Mouse (Mus musculus) retina, embryonic 14.5 days (tissue): ENCODE measurements around the gene Gm9821.

Experiments used
- DNase-seq: peaks from one replicate; pipeline ENCODE4 v3.0.0-alpha.2; 2015; ENCODE audit warnings: low spot score

The Gm9821 gene

DNA sequence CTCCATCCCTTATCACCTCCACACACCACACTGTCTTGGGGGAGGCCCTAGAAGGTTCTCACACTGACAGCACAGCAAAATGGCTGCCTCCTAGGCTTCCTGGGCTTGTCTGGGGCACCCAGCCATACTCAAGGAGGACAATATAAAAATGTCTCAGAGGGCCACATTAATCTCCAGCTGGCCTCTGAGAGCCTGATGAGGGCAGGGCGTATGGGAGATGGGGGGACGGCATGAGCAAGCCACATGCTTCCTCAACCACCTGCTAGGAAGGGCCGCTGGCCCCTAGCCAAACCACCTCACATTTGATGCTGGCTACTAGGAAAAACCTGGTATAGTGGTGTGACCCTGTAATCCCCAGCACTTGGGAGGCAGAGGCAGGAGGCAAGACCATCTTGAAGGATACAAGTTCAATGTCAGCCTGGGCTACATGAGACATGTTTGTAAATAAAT lies 3.3 kb downstream of the Gm9821 start:
- no peak for DNase-seq

DNA sequence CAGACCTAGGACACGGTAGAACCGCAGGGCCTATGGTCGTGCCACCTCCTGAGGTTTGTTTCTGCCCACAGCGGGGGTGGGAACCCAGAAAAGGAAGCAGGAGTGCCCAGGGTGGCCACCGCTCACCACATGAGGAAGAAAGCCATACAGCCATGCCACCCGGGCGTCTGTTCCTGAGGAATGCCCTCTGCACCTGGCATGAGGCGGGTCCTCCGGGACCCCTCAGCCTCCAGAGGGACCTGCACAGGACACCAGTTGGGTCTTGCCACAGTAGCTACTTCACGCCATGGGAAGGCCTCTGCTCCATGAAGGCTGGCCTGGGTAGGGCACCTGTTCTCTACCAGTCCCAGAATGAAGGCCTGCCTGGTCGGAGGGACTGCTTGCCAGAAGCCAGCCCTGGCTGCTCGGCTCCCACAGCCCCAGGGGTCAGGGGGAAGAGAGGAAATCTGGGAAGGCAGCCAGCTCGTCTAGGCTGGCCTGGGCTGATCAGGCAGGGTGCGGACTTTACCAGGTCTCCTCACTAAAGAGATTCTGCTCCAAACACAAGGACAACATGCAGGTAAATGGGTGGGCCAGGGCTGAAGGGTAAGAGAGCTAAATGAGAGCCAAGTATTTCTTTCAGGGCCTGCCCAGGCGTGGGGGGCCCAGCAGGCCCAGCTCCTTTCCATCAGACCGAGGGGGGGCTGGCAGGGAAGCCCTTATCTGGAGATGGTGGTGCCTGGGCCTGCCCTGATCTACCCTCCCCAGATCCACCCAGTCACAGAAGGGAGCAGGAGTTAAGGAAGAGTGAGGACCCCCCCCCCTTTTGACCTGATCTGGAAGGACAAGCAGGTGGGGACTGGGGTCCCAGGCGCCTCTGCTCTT lies 4.1 kb downstream of the Gm9821 start:
- no peak for DNase-seq

DNA sequence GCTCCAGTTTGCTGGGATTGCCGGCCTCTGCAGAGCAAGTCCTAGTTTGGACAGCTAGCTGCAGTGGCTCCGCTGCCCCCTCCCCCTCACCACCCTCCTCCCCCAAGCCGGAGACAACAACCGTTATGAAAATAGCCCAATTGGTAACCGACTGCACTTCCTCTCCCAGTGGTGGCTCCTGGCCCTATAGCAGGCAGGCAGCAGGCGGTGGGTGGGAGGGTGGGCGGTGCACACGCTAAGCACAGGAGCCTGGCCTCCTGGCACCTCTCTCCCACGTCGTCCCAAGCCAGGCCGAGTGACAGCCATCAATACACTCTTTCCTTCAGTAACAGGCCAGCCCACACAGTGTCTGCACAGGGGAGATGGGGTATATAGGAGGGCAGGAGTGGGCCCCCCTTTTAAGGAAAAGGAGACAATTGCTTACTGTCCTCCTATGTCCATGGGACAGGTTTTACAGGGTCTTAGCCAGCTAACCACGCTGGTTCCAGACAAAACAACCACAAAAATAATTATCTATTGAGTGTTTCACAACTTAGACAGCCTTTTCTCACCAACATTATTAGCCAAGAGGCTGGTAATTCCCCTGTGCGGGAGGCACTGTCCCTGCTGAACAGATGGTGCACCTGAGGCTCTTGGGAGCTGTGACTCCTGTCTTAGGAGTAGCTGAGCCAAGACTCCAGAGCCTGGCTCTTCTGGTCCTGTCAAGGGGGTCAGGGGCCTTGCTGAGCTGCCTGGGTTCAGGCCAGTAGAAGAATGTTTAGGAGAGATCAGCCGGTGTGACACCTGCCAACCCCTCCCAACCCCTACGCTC lies 5.0 kb downstream of the Gm9821 start:
- peak; percentile 73 for DNase-seq

DNA sequence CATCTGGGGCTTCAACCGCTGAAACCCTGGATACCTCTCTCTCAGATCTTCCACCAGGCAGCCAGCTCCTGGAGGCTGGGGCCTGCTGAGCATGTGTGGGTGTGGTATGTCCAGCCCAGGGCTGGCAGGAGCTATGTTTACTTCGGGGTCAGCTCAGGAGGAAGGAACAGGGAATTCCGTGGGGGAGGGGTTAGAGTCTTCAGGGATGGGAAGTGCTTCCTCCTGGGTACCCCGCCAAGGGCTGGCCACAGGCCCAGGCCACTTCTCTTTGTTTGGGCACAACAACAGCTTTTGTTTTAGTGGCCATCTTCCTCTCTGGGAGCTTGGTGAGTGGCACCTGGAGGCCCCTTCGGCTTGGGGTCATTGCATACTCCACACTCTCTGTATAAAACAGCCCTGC lies 8.3 kb downstream of the Gm9821 start:
- DNase-seq = no peak

DNA sequence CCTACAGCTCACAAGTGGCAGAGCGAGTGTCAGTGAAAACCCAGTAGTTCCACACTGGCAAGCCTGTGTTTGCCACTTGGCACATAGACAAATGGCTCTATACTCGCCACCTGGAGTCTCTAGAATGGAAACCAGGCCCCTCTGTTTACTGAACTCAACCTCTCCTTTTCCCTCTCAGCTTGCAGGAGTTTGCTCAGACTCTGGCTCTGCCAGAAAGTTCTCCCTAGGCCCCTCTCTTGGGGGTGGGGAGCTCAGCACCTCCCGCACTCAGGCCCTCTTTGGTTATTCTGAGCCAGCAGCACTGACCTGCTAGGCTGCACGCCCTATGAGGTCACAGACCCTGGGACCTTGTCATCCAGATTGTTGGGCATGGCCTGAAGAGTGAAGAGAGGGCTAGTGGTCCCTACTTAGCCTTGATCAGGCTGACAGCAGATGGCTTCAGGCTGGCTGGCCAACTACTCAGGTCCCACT lies 9.7 kb downstream of the Gm9821 start:
- DNase-seq = no peak

DNA sequence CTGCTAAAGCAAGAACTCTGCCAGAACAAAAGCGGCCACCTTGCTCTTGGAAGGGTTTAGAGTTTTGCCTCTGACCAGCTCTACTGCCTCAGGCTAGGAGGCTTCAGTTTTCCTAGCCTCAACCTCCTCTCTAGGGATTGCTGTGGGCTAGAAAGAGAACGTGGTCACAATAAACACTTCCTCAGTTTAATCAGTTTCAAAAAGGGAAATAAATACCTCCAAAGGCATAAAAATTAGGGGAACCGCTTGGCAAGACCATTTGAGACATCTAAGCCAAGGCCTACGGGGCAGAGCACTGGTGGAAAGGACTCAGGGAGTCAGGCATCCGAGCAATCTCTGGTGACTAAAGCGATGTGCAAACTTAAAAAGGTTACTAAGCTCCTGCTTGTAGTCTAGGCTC lies 10.4 kb downstream of the Gm9821 start:
- DNase-seq = no peak

DNA sequence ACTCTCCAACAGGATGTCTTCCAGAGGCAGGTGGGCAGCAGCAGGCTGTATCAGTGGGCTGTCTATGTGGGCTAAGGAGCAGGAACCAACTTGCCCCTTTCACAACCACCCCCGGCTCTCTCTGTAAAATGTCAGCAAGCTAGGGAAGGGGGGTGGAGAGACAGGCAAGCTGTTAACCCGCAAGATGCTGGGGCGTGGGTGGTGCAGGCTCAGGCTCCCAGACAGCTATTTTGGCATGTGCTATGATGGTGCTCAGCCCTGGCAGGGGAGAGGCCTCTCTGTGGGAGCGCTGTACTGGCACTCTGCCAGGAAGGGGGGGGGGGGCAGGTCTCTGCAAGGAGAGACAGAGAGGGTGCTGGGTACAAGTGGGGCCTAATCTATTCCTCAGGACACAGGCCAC lies 11.6 kb downstream of the Gm9821 start:
- no peak for DNase-seq

DNA sequence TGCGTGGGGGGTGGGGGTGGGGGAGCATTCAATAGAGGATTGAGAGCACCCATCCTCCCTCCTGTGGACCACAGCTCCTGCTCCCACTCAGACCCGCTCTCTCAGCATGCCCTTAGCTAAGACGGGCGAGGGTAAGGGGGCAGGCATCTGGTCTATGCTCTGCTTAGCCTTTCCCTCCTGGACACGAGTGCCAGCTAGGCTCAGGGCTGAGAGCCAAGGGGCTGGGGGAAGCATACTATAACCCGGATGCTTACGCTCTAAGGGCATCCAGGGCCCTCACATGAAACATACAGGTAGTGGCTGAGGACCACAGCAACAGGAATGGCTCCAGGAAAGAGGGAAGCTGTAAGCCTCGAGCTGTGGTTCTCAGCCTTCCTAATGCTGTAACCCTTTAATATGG lies 12.5 kb downstream of the Gm9821 start:
- no peak for DNase-seq

DNA sequence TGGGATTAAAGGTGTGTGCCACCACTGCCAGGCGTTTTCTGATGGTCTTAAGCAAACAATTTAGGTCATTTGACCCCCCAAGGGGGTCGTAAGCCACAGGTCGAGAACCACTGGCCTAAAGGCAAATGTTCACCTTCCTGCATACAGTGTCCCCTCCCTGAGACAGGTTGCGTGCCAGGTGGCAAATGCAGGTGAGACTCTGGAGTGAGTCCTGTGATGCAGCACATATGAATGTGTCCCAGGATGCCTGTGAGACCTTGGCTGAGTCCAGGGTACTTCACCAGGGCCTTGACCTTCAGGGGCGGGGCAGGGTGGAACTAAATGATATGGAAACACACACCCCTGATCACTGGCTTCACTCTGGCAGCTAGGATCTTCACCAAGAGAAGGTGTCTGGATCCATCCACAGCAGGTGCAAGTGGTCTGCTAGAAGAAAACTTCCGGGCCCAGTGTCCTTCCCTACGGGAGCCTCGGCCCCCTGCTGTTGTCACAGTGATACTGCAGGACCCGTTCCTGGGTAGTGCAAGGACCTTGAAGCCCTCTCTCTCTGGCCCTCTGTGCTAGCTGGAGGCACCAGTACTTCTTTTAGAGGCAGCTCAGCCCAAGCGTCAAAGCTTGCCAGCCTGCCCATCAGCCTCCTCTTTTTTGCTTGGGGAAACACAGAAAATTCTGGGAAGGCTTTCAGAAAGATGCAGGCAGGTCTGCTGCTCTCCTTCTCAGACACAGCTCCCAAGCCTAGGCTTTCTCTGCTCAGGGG lies 13.4 kb downstream of the Gm9821 start:
- peak; percentile 77 for DNase-seq

DNA sequence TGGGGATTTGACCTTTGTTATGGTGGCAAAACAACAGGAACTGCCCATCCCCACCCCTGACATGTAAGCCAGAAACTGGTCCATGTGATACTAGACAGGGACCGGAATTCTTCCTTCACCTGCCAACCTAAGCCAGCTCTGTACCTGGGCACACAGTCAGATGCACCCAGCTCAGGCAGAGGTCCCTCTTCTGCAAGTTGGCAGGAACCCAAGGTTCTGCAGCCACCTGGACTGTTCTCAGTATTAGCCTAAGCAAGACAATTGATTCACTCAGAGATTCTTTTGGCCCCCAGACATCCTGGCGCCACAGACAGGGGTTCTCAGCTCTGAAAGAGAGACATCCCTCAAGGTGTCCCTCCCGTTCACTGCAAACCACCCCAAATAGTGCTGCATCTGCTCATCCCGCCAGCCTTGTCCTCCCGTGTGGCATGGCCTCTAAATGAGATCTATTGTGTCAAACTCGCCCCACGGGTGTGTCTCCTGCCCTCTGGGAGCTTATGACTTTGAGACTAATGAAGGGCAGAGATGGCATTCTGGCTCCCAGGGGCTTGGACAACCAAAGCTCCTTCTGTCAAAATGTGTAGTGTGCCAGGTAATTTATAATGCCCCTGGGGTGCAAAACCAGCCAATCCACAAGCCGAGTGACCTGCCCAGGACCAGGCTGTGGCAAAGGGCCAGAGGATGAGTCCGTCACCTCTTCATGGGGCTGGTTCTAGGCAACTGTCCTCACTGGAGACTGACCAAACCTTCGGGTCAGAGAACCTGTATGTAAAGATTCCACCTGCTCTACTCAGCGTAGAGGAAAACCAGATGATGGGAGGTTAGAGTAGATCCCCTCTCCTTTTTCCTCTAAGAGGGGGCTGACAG lies 14.3 kb downstream of the Gm9821 start:
- DNase-seq = no peak

DNA sequence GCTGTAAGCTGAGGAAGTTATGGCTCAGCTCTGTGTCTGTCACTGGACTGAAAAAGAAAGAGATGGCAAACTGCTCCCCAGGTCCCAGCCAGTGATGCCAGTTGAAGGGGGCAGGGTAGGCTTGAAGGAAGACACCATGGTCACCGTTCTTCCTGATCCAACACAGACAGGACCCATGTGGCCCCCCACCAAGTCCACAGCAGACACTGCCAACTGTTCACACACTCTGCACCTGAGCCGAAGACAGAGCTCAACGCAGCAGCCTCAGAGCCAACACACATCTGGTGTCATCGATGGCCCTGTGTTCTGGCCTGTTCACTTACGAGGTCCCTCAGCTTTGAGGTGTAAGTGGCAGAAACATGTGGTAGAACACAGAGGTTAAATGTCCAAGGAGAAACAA lies 15.0 kb downstream of the Gm9821 start:
- DNase-seq = no peak

DNA sequence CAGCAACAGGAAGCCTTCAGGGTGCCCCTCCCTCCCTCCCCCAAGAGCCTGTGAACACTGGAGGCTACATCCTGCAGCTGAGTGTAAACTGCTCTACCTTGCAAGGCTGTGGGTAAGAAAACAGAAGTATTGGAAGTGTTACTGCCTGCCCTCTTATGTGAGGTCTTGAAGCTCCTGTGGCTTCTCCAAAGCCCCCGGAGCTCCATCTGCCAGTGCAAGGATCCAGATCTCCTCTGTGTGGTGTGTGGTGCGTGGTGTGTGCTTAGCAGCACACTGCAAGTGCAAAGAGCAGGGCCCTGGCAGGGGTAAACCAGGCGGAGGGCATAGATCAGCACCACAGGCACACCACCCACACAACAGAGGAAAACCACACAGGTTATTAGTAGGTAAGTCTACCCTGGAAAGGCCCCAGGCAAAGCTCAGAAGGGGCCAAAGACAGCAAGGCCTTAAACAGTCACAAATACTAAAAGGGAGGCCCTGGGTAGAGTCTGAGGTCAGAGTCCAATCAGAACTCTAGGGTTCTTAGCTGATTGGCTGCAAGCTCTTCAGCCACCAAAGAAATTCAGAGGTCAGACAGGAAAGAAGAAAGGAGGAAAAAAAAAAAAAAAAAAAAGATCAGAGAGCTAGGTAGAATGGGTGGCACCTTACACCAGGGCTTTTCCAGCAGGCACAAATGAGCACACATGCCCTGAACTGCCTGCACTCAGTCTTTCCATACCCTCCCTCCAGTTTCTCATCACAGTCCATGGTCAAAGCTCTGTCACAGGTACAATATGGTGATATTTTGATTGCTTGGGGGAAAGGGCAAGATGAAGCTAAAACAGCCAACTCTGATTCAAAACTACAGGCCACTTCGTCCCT lies 16.6 kb downstream of the Gm9821 start:
- DNase-seq = no peak

DNA sequence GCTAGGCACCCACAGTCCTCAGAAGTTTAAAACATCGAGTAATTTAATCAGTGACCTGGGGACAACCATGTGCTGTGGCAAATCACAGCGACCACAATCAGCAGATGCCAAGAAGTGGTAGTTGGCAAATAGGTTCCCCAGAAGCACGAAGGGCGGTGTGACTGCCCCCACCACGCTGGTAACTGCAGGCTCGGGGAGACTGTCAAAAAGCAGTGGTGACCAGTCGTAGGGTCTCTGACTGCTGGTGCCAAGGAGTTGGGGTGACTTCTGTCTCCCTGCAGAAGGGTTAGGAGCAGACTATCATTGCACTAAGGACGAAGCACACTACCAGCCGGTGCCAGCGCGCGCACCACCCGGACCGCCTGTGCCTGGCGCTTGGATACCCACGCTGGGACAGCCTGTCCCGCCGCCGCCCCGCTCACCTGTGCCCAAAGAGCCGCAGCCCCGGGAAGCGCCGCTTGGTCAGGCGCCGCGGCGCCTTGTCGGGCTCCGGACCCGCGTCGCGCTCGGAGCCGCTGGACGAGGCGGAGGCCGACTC lies 17.4 kb downstream of the Gm9821 start:
- no peak for DNase-seq

DNA sequence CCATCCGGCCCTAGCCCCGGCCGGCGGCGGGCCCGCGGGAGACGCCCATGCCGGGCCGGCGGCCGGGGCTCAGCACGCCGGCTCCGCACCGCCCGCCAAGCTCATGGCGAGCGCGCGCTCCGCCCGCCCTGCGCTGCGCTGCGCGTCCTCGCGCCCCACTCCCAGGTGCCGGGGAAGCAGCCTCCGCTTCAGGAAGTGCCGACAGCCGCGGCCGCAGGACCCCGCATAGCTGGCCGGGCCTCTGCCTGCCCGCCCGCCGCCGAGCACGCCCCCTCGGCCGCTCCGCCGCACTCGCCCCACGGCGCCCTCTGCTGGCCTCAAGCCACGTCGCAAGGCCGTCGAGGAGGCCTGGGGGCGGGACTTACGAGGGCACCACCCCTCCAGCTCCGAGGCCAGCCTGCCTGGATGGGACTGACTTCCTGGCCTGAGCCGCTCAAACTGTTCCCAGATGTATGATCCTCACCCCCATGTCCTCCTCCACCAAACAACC lies 18.0 kb downstream of the Gm9821 start:
- DNase-seq = peak; percentile 94

DNA sequence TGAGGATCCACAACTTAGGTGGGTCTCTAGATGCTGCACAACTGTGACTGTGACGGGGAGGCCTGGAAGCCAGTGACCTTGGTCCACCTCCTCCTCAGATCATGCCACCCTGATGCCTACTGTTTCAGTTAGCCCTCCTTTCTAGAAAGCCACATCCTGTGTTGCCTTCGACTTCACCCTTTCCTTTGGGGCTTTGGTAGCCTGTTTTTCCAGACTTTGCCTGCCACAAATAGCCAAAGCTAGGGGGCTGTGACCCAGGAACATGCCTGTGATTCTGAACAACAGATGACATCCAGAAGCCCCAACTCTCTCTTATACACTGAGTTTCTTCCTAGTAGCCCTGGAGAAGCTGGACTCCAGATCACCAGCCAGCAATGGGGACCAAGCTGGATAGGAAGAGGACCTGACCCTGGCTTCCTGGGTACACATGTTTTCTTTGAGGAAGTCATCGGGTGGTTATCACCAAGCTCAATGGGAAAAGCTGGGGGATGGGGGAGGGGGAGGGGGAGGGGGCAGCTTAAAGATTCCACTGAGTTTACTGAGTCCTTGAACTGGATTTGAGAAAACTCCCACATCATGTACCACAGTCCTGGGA lies 19.2 kb downstream of the Gm9821 start:
- DNase-seq = no peak

DNA sequence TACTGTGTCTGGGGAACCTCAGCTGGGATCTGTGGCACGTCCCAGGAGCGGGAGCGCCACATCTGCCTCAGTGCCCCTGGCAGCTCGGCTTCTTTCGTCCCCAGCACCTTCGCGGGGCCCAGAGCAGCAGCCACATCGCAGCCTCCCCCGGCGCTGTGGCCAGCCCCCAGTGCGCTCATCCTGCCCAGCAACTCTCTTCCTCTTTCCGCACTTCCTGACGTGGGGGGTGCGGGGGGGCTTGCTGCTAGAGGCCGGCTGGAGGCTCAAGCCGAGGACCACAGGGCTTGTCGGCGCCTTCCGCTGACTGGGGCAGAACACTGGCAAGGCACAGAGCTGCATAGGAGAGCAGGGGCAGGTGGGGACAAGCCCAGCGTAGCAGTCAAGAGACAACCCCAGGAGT lies 19.9 kb downstream of the Gm9821 start:
- no peak for DNase-seq

DNA sequence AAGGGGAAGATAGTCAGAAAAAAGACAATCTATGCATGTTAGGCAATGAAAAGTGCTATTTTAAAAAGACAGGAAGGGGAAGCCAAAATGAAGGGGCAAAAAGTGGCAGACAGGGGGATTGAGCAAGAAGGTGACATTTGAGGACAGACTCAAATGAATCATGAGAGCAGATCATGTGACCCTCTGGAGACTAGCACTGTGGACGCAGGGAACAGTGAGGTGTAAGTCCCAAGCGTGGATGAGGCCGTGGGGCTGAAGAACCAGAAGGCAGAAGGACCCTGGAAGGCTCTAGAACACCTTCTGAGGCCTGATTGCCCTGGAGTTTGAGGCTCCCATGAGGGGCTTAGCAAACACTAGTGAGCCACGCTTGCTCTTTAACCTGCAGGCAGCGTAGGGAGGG lies 20.9 kb downstream of the Gm9821 start:
- DNase-seq = no peak

DNA sequence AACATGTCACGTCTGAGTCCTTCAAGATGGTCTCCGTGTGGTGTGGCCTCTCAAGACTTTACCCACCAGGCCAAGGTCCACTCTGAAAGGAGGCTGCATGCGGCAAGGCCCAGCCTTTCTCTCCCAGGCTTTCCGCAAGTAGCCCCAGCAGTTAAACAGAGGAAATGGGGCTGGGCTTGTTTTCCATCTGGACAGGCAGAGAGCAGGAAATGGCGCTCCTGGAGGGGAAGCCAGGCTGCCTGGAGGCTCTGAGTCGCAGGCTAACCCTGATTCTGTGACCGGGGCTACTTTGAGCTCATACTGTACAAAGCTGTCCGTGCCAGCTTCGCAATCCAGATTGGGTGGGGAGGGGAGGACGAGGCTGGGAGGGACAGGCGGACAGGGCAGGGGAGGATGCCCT lies 22.5 kb downstream of the Gm9821 start:
- DNase-seq = no peak

DNA sequence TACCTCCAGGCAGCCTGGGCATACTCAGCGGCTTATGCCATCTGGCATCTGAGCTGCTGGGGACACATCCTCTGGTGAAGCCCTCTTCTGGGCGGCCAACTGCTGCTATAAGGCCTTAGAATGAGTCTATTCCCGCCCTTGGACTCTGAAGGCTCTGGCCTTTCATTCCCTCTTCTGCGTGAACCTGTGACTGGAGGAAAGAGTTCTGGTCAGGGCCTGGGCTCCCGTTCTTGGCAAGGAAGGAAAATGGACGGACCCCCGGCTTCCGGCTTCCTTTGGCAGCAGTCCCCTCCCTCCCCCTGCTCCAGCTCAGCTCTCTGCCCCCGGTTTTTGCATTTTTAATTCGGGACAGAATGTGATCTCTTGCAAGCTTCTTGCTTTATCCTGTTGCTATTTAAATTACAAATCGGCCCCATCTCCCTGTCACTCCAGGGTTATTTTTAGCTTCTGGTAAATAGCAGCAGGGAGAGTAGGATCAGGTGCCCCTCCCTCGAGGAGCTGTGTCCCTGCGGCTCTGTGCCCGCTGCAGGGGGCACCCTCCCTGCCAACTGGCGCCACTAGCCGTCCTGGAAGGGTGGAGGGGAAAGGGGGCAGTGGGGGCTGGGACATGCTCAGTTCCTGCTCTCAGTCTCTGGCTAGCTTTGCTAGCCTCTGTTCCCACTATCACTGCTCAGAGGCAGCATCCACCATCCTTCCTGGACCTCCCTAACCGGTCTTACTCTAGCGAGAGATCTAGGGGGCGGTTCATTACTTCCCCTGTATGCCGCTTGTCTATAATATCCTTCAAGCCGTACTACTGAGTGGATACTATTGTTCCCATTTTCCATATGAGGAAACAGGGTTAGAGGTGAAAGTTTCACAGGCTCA lies 26.0 kb downstream of the Gm9821 start:
- no peak for DNase-seq
